Mouse (Mus musculus): ENCODE results near the gene Kpna2.

DNA sequence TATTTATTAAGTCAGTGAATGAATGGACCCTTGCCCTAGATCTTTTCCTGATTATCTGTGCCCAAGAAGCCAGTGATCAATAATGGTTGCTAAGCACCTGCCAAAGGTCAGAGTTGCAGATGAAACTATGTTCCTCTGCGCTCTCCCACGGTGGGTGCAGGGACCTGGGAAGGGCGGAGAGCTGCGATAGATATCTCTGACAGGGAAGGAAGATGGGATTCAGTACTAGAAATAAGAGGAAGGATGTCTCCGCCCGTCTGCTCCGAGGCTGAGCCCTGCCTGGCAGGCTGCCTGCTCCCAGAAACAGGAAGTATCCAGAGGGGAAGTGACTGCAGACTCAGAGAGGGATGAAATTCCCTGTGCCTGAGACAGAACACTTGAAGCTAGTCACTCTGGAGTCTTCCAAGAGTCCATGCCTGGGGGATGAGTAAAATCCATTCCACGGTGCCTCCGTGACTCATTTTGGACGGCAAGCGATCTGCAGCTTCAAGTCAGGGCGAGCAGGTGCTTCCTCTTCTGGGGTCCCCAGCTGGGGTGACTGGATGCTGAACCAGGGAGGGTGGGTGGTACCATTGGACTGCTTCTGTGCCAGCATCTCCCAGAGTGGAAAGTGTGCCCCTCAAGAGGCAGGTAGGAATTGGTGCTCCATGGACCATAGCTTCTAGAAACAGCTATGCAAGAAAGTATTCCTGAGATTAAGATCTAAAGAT lies 41.9 kb downstream of the Kpna2 start:
- TF ChIP-seq CTCF (IDR thresholded peaks at IDR 0.05; ENCODE audit: control insufficient read depth, insufficient read depth, insufficient replicate concordance, low read depth, low read length): no peak
- TF ChIP-seq POLR2A (IDR thresholded peaks at IDR 0.05; ENCODE audit: control insufficient read depth, low read depth, low read length): no peak
